Mouse (Mus musculus) CH12.LX (cell line): ENCODE results near the gene Fau. TPM values are rescaled to one million over a fixed set of nuclear protein-coding genes. Genes with fewer than 3 reads are reported as not detected.

Source experiments
- DNase-seq: peaks from one replicate; pipeline ENCODE4 v3.0.0-alpha.2; 2013; ENCODE audit errors: extremely low read depth
- H3K27ac ChIP-seq: 2 replicates; pipeline ENCODE4 v1.5.1; 2012; ENCODE audit warnings: low read depth, mild to moderate bottlenecking, control low read depth, moderate library complexity; ENCODE audit not compliant: insufficient read depth
- H3K27me3 ChIP-seq: replicated peaks from 2 replicates; pipeline ENCODE3; 2012; ENCODE audit warnings: inconsistent platforms
- H3K36me3 ChIP-seq, 2 experiments: replicated peaks in 1 of 2; 2 replicates each; pipeline versions ENCODE3 to v1.6.1; 2012; ENCODE audit warnings: inconsistent platforms in 1 of 2, low read length in 1 of 2, mild to moderate bottlenecking in 1 of 2, mixed read lengths in 1 of 2, moderate library complexity in 1 of 2; ENCODE audit not compliant: control insufficient read depth in 1 of 2, insufficient read depth in 1 of 2
- H3K4me1 ChIP-seq, 2 experiments: 2 replicates each; pipeline ENCODE4 v1.6.1; 2012; ENCODE audit warnings: inconsistent platforms in 1 of 2, moderate library complexity in 1 of 2; ENCODE audit not compliant: insufficient read depth in 2 of 2, control insufficient read depth in 1 of 2
- H3K4me2 ChIP-seq: 2 replicates; pipeline ENCODE4 v1.6.1; 2012; ENCODE audit warnings: low read depth, mild to moderate bottlenecking, control low read depth; ENCODE audit not compliant: poor library complexity, insufficient read depth, severe bottlenecking
- H3K4me3 ChIP-seq, 3 experiments: fragments of 150-350 bp in 1 of 3; sonication (generic) in 1 of 3; replicated peaks in 1 of 3; 2 replicates each; pipeline versions ENCODE3 to v1.5.1; 2011 to 2012; ENCODE audit warnings: low read depth in 2 of 3, low read length in 2 of 3, mild to moderate bottlenecking in 2 of 3, moderate library complexity in 2 of 3, control low read depth in 1 of 3, improper control_type of control experiment in 1 of 3, inconsistent platforms in 1 of 3, mixed read lengths in 1 of 3; ENCODE audit not compliant: poor library complexity in 1 of 3
- H3K79me2 ChIP-seq: replicated peaks from 2 replicates; pipeline ENCODE4 v1.6.1; 2012; ENCODE audit warnings: mild to moderate bottlenecking, moderate library complexity; ENCODE audit not compliant: control insufficient read depth, poor library complexity, insufficient read depth, severe bottlenecking; ENCODE audit errors: extremely low read depth
- H3K9ac ChIP-seq: 2 replicates; pipeline ENCODE4 v1.6.1; 2012; ENCODE audit warnings: low read depth, mild to moderate bottlenecking, control low read depth, moderate library complexity; ENCODE audit not compliant: insufficient read depth
- H3K9me3 ChIP-seq: replicated peaks from 2 replicates; pipeline ENCODE3; 2012; ENCODE audit warnings: low read length, inconsistent platforms, mixed read lengths
- BHLHE40 ChIP-seq: IDR thresholded peaks from 2 replicates; pipeline ENCODE4 v1.6.1; 2011; ENCODE audit warnings: mild to moderate bottlenecking, low read depth, low read length, improper control_type of control experiment
- CHD1 ChIP-seq: IDR thresholded peaks from 2 replicates; pipeline ENCODE4 v1.6.1; 2012; ENCODE audit warnings: low read depth, low read length, improper control_type of control experiment, inconsistent platforms
- CHD2 ChIP-seq: IDR thresholded peaks from 2 replicates; pipeline ENCODE4 v1.6.1; 2011; ENCODE audit warnings: low read length, improper control_type of control experiment
- CTCF ChIP-seq, 2 experiments: IDR thresholded peaks in 1 of 2; conservative IDR thresholded peaks in 1 of 2; 2 replicates each; pipeline ENCODE4 v1.5.1; 2011 to 2012; ENCODE audit warnings: low read depth in 2 of 2, low read length in 2 of 2, improper control_type of control experiment in 1 of 2, inconsistent platforms in 1 of 2, mild to moderate bottlenecking in 1 of 2, moderate library complexity in 1 of 2
- E2F4 ChIP-seq: IDR thresholded peaks from 2 replicates; pipeline ENCODE4 v1.6.1; 2011; ENCODE audit warnings: low read depth, low read length, improper control_type of control experiment; ENCODE audit not compliant: insufficient replicate concordance
- ELF1 ChIP-seq: IDR thresholded peaks from 2 replicates; pipeline ENCODE4 v1.6.1; 2014; ENCODE audit warnings: low read depth, mild to moderate bottlenecking, inconsistent platforms, low read length, improper control_type of control experiment
- EP300 ChIP-seq: IDR thresholded peaks from 2 replicates; pipeline ENCODE4 v1.6.1; 2011; ENCODE audit warnings: low read length, improper control_type of control experiment
- ETS1 ChIP-seq: conservative IDR thresholded peaks from 2 replicates; pipeline ENCODE4 v1.6.1; 2012; ENCODE audit warnings: low read depth, mild to moderate bottlenecking, inconsistent platforms, low read length, improper control_type of control experiment, moderate library complexity
- GABPA ChIP-seq: IDR thresholded peaks from 2 replicates; pipeline ENCODE4 v1.6.1; 2012; ENCODE audit warnings: low read depth, low read length, improper control_type of control experiment, inconsistent platforms; ENCODE audit not compliant: insufficient replicate concordance
- HCFC1 ChIP-seq: IDR thresholded peaks from 2 replicates; pipeline ENCODE4 v1.6.1; 2012; ENCODE audit warnings: low read depth, mild to moderate bottlenecking, inconsistent platforms, low read length, improper control_type of control experiment
- IRF4 ChIP-seq: IDR thresholded peaks from 2 replicates; pipeline ENCODE4 v1.6.1; 2014; ENCODE audit warnings: low read depth, mild to moderate bottlenecking, inconsistent platforms, low read length, improper control_type of control experiment
- JUN ChIP-seq: IDR thresholded peaks from 2 replicates; pipeline ENCODE4 v1.6.1; 2011; ENCODE audit warnings: low read depth, mild to moderate bottlenecking, low read length, improper control_type of control experiment, moderate library complexity; ENCODE audit not compliant: insufficient read depth
- JUND ChIP-seq: conservative IDR thresholded peaks from 2 replicates; pipeline ENCODE4 v1.6.1; 2011; ENCODE audit warnings: low read depth, low read length, improper control_type of control experiment
- KAT2A ChIP-seq: IDR thresholded peaks from 2 replicates; pipeline ENCODE4 v1.6.1; 2012; ENCODE audit warnings: low read length, improper control_type of control experiment, inconsistent platforms; ENCODE audit not compliant: insufficient replicate concordance
- MAFK ChIP-seq: IDR thresholded peaks from 2 replicates; pipeline ENCODE4 v1.6.1; 2011; ENCODE audit warnings: low read length, improper control_type of control experiment; ENCODE audit not compliant: insufficient replicate concordance
- MAX ChIP-seq: IDR thresholded peaks from 2 replicates; pipeline ENCODE4 v1.6.1; 2011; ENCODE audit warnings: low read length, improper control_type of control experiment
- MAZ ChIP-seq: IDR thresholded peaks from 2 replicates; pipeline ENCODE4 v1.6.1; 2012; ENCODE audit warnings: low read depth, mild to moderate bottlenecking, inconsistent platforms, low read length, improper control_type of control experiment, moderate library complexity
- MEF2A ChIP-seq: IDR thresholded peaks from 2 replicates; pipeline ENCODE4 v1.6.1; 2014; ENCODE audit warnings: low read depth, mild to moderate bottlenecking, inconsistent platforms, low read length, improper control_type of control experiment, borderline replicate concordance
- MXI1 ChIP-seq: IDR thresholded peaks from 2 replicates; pipeline ENCODE4 v1.6.1; 2011; ENCODE audit warnings: mild to moderate bottlenecking, low read depth, low read length, improper control_type of control experiment
- MYC ChIP-seq: IDR thresholded peaks from 2 replicates; pipeline ENCODE4 v1.6.1; 2011; ENCODE audit warnings: low read depth, mild to moderate bottlenecking, improper control_type of control experiment, low read length
- NELFE ChIP-seq: IDR thresholded peaks from 2 replicates; pipeline ENCODE4 v1.6.1; 2011; ENCODE audit warnings: low read depth, low read length, improper control_type of control experiment
- NRF1 ChIP-seq: IDR thresholded peaks from 2 replicates; pipeline ENCODE4 v1.6.1; 2014; ENCODE audit warnings: low read depth, mild to moderate bottlenecking, inconsistent platforms, low read length, improper control_type of control experiment, moderate library complexity
- PAX5 ChIP-seq: IDR thresholded peaks from 2 replicates; pipeline ENCODE4 v1.6.1; 2012; ENCODE audit warnings: low read length, inconsistent platforms, mixed read lengths
- POLR2A ChIP-seq: IDR thresholded peaks from 2 replicates; pipeline ENCODE4 v1.6.1; 2011; ENCODE audit warnings: low read depth, mild to moderate bottlenecking, improper control_type of control experiment, low read length
- POLR2AphosphoS2 ChIP-seq: IDR thresholded peaks from 2 replicates; pipeline ENCODE4 v1.6.1; 2011; ENCODE audit warnings: low read depth, low read length, improper control_type of control experiment
- RAD21 ChIP-seq: IDR thresholded peaks from 2 replicates; pipeline ENCODE4 v1.6.1; 2011; ENCODE audit warnings: low read depth, mild to moderate bottlenecking, low read length, improper control_type of control experiment, moderate library complexity
- RCOR1 ChIP-seq: conservative IDR thresholded peaks from 2 replicates; pipeline ENCODE4 v1.6.1; 2012; ENCODE audit warnings: low read depth, mild to moderate bottlenecking, inconsistent platforms, low read length, improper control_type of control experiment
- SIN3A ChIP-seq: IDR thresholded peaks from 2 replicates; pipeline ENCODE4 v1.6.1; 2012; ENCODE audit warnings: low read length, improper control_type of control experiment, inconsistent platforms
- SMC3 ChIP-seq: IDR thresholded peaks from 2 replicates; pipeline ENCODE4 v1.6.1; 2011; ENCODE audit warnings: low read depth, low read length, improper control_type of control experiment
- TBP ChIP-seq: conservative IDR thresholded peaks from 2 replicates; pipeline ENCODE4 v1.6.1; 2011; ENCODE audit warnings: low read depth, low read length, improper control_type of control experiment
- TCF12 ChIP-seq: IDR thresholded peaks from 2 replicates; pipeline ENCODE4 v1.6.1; 2014; ENCODE audit warnings: low read depth, mild to moderate bottlenecking, inconsistent platforms, low read length, improper control_type of control experiment
- UBTF ChIP-seq: IDR thresholded peaks from 2 replicates; pipeline ENCODE4 v1.6.1; 2012; ENCODE audit warnings: low read depth, mild to moderate bottlenecking, inconsistent platforms, low read length, improper control_type of control experiment, moderate library complexity
- USF1 ChIP-seq: IDR thresholded peaks from 2 replicates; pipeline ENCODE4 v1.6.1; 2014; ENCODE audit warnings: low read depth, mild to moderate bottlenecking, inconsistent platforms, low read length, improper control_type of control experiment
- USF2 ChIP-seq: conservative IDR thresholded peaks from 2 replicates; pipeline ENCODE4 v1.6.1; 2011; ENCODE audit warnings: low read depth, low read length, improper control_type of control experiment
- ZC3H11A ChIP-seq: IDR thresholded peaks from 2 replicates; pipeline ENCODE4 v1.6.1; 2012; ENCODE audit warnings: low read depth, mild to moderate bottlenecking, inconsistent platforms, low read length, improper control_type of control experiment
- ZKSCAN1 ChIP-seq: IDR thresholded peaks from 2 replicates; pipeline ENCODE4 v1.6.1; 2012; ENCODE audit warnings: low read depth, inconsistent platforms, low read length, improper control_type of control experiment, borderline replicate concordance
- ZMIZ1 ChIP-seq: IDR thresholded peaks from 2 replicates; pipeline ENCODE4 v1.6.1; 2012; ENCODE audit warnings: low read depth, mild to moderate bottlenecking, inconsistent platforms, low read length, improper control_type of control experiment
- ZNF384 ChIP-seq: IDR thresholded peaks from 2 replicates; pipeline ENCODE4 v1.6.1; 2012; ENCODE audit warnings: low read depth, low read length, improper control_type of control experiment, inconsistent platforms
- dilution Hi-C: fragments of 300-500 bp; cut with MboI; formaldehyde crosslinking; loops from 2 replicates; pipeline ENCODE4 v1.14.3; 2020; ENCODE audit warnings: low sequenced_read_pairs; ENCODE audit not compliant: extremely low pct_unique_long_range_greater_than_20kb, extremely low pct_ligation_motif_present
- in situ Hi-C: fragments of 300-500 bp; cut with MboI; formaldehyde crosslinking; loops from 3 replicates; pipeline ENCODE4 v1.14.3; 2019; ENCODE audit warnings: low sequenced_read_pairs, low pct_ligation_motif_present, low pct_unique_long_range_greater_than_20kb, mixed read lengths
- polyA plus RNA-seq: library from polyadenylated mRNA; unstranded; fragments of >175 nt; gene quantifications from 2 replicates; pipeline ENCODE4 v1.2.1, GENCODE M21; 2012; ENCODE audit warnings: low read depth; ENCODE audit not compliant: insufficient read length
- total RNA-seq, 2 experiments: library from RNA; depleted of rRNA; stranded (reverse); fragments of 300-350 nt in 1 of 2; fragments of >200 nt in 1 of 2; gene quantifications; 2 replicates each; pipeline ENCODE4 v1.2.3; 2012 to 2014

Gene Fau
- total and polyA plus RNA-seq, 3 experiments: 1,239 to 2,522 (median 2,403) TPM

- TF ChIP-seq ZNF384: peak; percentile 66; the same call in 1 of the 2 replicates
- no peak; the same call in none of the 2 replicates for TF ChIP-seq MAX
- TF ChIP-seq NELFE: peak; percentile 59
- TF ChIP-seq PAX5: peak; percentile 57; the same call in 1 of the 2 replicates
- no peak; the same call in 1 of the 2 replicates for TF ChIP-seq ETS1
- TF ChIP-seq TCF12: peak; percentile 66
- TF ChIP-seq SIN3A: peak; percentile 84
- no peak for TF ChIP-seq CTCF (conservative IDR thresholded peaks at IDR 0.05 in 1 of 2, IDR thresholded peaks at IDR 0.05 in 1 of 2; ENCODE audit: low read depth in 2 of 2, low read length in 2 of 2)
- peak; percentile 64 for TF ChIP-seq NRF1
- no peak for TF ChIP-seq ZC3H11A
- peak; percentile 96 for TF ChIP-seq TBP
- TF ChIP-seq E2F4: no peak; the same call in 1 of the 2 replicates
- no peak for TF ChIP-seq GABPA
- no peak for TF ChIP-seq USF2
- no peak for TF ChIP-seq RAD21
- no peak for TF ChIP-seq UBTF
- no peak for TF ChIP-seq SMC3
- peak; percentile 26; the same call in 1 of the 2 replicates for TF ChIP-seq BHLHE40
- TF ChIP-seq ZMIZ1: peak; percentile 91
- TF ChIP-seq JUND: no peak; the same call in 1 of the 2 replicates
- no peak for TF ChIP-seq MAFK
- 0 out of 2 replicates have a peak, but pooled peaks have one; percentile 62 for TF ChIP-seq KAT2A
- TF ChIP-seq POLR2AphosphoS2: peak; percentile 96
- TF ChIP-seq MAZ: peak; percentile 84; the same call in 1 of the 2 replicates
- peak; percentile 98 for TF ChIP-seq CHD2
- peak; percentile 59 for TF ChIP-seq MXI1
- no peak for TF ChIP-seq JUN
- TF ChIP-seq MEF2A: no peak; the same call in 1 of the 2 replicates
- TF ChIP-seq HCFC1: peak; percentile 75
- no peak; the same call in 1 of the 2 replicates for TF ChIP-seq ZKSCAN1
- peak; percentile 97 for TF ChIP-seq CHD1
- TF ChIP-seq IRF4: 0 out of 2 replicates have a peak, but pooled peaks have one; percentile 19
- TF ChIP-seq ELF1: peak; percentile 76
- TF ChIP-seq RCOR1: no peak
- TF ChIP-seq EP300: no peak
- TF ChIP-seq USF1: no peak
- TF ChIP-seq POLR2A: peak; percentile 78
- TF ChIP-seq MYC: no peak
- Histone ChIP-seq H3K9me3 (no peaks in the 10 kb centered on the region), H3K27ac (peak within 1 kb of the TSS; percentile 99), H3K9ac (peak within 1 kb of the TSS; percentile 97), H3K4me2 (peak within 1 kb of the TSS; percentile 93), H3K36me3 (peaks cover 32 to 35% of the 10 kb centered on the region in 2 experiments), H3K4me1 (peaks cover 36 to 58% of the 10 kb centered on the region in 2 experiments), H3K27me3 (no peaks in the 10 kb centered on the region), H3K79me2 (peaks cover 41% of the 10 kb centered on the region), H3K4me3 (peak within 1 kb of the TSS; percentile 82 to 99 (median 98))
- in situ Hi-C loops: no loop called here
- DNase-seq: peak; percentile 96
- dilution Hi-C loops: no loop called here
Measured at GRCm38 (mm10) chr19:6046294-6047153, 11.1 kb upstream of the Fau start, which contains the start of gene Syvn1. Gene Syvn1, plus strand, starts transcription at chr19:6046576.
